Mouse (Mus musculus): ENCODE measurements around the gene Cipc. TPM values are rescaled to one million over a fixed set of nuclear protein-coding genes. Genes with fewer than 3 reads are reported as not detected.

Gene Cipc
- polyA plus RNA-seq, 1 experiment from 2014 or later, result 61.0 TPM

GRCm38 (mm10) chr12:86950161-86950960 is 3.5 kb downstream of the Cipc start:
- Histone ChIP-seq H3K36me3 (ENCODE audit: control insufficient read depth, insufficient read depth, low read length) (peaks cover 12% of the 10 kb centered on the region), H3K4me2 (ENCODE audit: low read length) (peak overlapping the region; percentile 18), H3K27ac (replicated peaks; ENCODE audit: low read depth, low read length) (no peak overlapping the region), H3K9ac (replicated peaks; ENCODE audit: low read length) (peak overlapping the region; percentile 27; the same call in 1 of the 2 replicates), H3K9me3 (ENCODE audit: control insufficient read depth, low read length) (no peaks in the 10 kb centered on the region), H3K4me1 (ENCODE audit: control insufficient read depth, insufficient read depth, low read length) (peaks cover 35% of the 10 kb centered on the region), H3K27me3 (ENCODE audit: control insufficient read depth, insufficient read depth, low read length) (no peaks in the 10 kb centered on the region), H3K4me3 (replicated peaks; ENCODE audit: low read depth, low read length) (no peak overlapping the region)
- ATAC-seq (ENCODE audit: low FRiP score, low TSS enrichment), result no peak
- WGBS, result 64% methylated on average over 16 of the region's 16 CpGs
- no peak for DNase-seq

DNA sequence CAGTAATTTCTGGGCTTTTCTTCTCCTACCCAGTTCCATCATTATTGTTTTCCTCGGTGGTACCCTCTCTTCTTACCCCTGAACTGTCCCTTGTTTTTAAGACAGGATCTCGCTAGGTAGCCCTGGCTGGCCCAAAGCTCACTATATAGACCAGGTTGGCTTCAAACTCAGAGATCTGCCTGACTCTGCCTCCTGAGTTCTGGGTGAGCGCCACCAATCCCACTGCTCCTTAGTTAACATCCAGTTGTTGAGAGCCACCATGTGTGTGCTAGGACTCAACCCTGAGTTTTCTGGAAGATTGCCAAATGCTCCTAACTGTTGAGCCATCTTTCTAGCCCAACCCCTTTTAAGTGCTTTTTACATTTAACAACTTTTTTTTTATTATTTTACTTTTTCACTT is 4.1 kb downstream of the Cipc start:
- WGBS, result 100% methylated on average over 3 of the region's 3 CpGs
- no peak for ATAC-seq (ENCODE audit: low FRiP score, low TSS enrichment)

DNA sequence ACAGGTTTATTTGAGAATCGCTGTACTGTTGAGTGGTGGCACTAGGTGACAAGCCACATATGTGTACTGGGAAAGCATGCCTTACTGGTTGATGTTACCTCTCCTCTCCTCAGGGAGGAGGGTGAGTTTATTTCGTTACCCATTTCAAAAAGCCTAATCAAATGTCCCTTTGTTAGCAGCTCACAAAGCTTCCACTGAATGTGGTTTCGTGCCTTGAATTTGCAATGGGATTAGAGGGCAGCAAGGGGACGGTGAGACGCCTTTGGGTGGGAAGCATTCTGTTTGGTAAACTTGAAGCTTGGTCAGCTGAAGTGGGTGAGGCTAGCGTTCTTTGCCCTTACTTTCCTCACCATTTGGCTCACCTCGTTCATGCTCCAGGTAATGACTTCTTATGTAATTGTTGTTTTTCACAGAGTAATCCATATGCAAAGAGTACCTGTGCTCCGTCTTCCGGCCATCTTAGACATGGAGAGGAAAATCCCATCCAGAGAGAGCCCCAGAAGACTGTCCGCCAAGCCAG is 5.5 kb downstream of the Cipc start:
- no peaks in the 10 kb centered on the region for H3K9me3 ChIP-seq (ENCODE audit: control insufficient read depth, low read length)
- ATAC-seq (ENCODE audit: low FRiP score, low TSS enrichment) (no peak), DNase-seq (peak; percentile 51)
- no peak overlapping the region for H3K4me2 ChIP-seq (ENCODE audit: low read length)
- peaks cover 24% of the 10 kb centered on the region for H3K36me3 ChIP-seq (ENCODE audit: control insufficient read depth, insufficient read depth, low read length)
- H3K27ac ChIP-seq (replicated peaks; ENCODE audit: low read depth, low read length), result no peak overlapping the region; the same call in 1 of the 2 replicates
- H3K4me1 ChIP-seq (ENCODE audit: control insufficient read depth, insufficient read depth, low read length), result peaks cover 25% of the 10 kb centered on the region
- no peak overlapping the region for H3K9ac ChIP-seq (replicated peaks; ENCODE audit: low read length)
- no peaks in the 10 kb centered on the region for H3K27me3 ChIP-seq (ENCODE audit: control insufficient read depth, insufficient read depth, low read length)
- no peak overlapping the region for H3K4me3 ChIP-seq (replicated peaks; ENCODE audit: low read depth, low read length)
- 61% methylated on average over 10 of the region's 10 CpGs for WGBS

More for the DNA sequence above, 4.1 kb downstream of the Cipc start:
- H3K9me3 ChIP-seq (ENCODE audit: control insufficient read depth, low read length), result no peaks in the 10 kb centered on the region
- H3K9ac ChIP-seq (replicated peaks; ENCODE audit: low read length), result no peak overlapping the region
- H3K4me1 ChIP-seq (ENCODE audit: control insufficient read depth, insufficient read depth, low read length), result peaks cover 29% of the 10 kb centered on the region
- H3K27ac ChIP-seq (replicated peaks; ENCODE audit: low read depth, low read length), result no peak overlapping the region
- H3K27me3 ChIP-seq (ENCODE audit: control insufficient read depth, insufficient read depth, low read length), result no peaks in the 10 kb centered on the region
- no peak for DNase-seq
- H3K36me3 ChIP-seq (ENCODE audit: control insufficient read depth, insufficient read depth, low read length), result peaks cover 18% of the 10 kb centered on the region
- H3K4me2 ChIP-seq (ENCODE audit: low read length), result no peak overlapping the region
- no peak overlapping the region for H3K4me3 ChIP-seq (replicated peaks; ENCODE audit: low read depth, low read length)

DNA sequence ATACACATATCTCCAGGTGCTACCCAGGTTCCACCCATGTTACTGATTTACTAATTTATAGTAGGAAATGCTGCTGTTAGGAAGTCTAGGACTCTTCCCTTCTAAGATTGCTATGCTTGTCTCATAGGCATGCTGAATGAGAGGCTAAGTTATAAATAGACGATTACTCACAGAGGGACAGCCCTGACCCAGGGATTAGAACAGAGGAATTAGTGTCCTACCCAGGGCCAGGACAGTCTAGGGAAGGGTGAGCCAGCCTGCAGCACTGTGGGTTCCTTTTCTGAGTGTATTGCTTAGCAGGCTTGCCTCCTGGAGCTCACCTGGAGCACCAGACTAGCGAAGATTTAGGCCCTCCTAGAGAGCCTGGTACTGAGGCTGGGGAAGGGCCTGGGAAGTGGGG is 9.1 kb downstream of the Cipc start:
- Histone ChIP-seq H3K9ac (replicated peaks; ENCODE audit: low read length) (no peak overlapping the region), H3K4me2 (ENCODE audit: low read length) (no peak overlapping the region), H3K36me3 (ENCODE audit: control insufficient read depth, insufficient read depth, low read length) (peaks cover 52% of the 10 kb centered on the region), H3K9me3 (ENCODE audit: control insufficient read depth, low read length) (no peaks in the 10 kb centered on the region), H3K4me3 (replicated peaks; ENCODE audit: low read depth, low read length) (no peak overlapping the region), H3K4me1 (ENCODE audit: control insufficient read depth, insufficient read depth, low read length) (no peaks in the 10 kb centered on the region), H3K27ac (replicated peaks; ENCODE audit: low read depth, low read length) (no peak overlapping the region), H3K27me3 (ENCODE audit: control insufficient read depth, insufficient read depth, low read length) (no peaks in the 10 kb centered on the region)
- DNase-seq (no peak), ATAC-seq (ENCODE audit: low FRiP score, low TSS enrichment) (no peak)
- WGBS, result 90% methylated on average over 2 of the region's 2 CpGs

- H3K36me3 ChIP-seq (ENCODE audit: control insufficient read depth, insufficient read depth, low read length), result peaks cover 74% of the 10 kb centered on the region
- DNase-seq, result no peak
- no peaks in the 10 kb centered on the region for H3K9me3 ChIP-seq (ENCODE audit: control insufficient read depth, low read length)
- no peak overlapping the region for H3K4me2 ChIP-seq (ENCODE audit: low read length)
- H3K4me3 ChIP-seq (replicated peaks; ENCODE audit: low read depth, low read length), result no peak overlapping the region
- ATAC-seq (ENCODE audit: low FRiP score, low TSS enrichment), result no peak
- H3K9ac ChIP-seq (replicated peaks; ENCODE audit: low read length), result no peak overlapping the region
- H3K4me1 ChIP-seq (ENCODE audit: control insufficient read depth, insufficient read depth, low read length), result no peaks in the 10 kb centered on the region
- WGBS, result 94% methylated on average over 5 of the region's 5 CpGs
- no peak overlapping the region for H3K27ac ChIP-seq (replicated peaks; ENCODE audit: low read depth, low read length)
- H3K27me3 ChIP-seq (ENCODE audit: control insufficient read depth, insufficient read depth, low read length), result no peaks in the 10 kb centered on the region
Observed at GRCm38 (mm10) chr12:86958558-86958957, 11.7 kb downstream of the Cipc start.

DNA sequence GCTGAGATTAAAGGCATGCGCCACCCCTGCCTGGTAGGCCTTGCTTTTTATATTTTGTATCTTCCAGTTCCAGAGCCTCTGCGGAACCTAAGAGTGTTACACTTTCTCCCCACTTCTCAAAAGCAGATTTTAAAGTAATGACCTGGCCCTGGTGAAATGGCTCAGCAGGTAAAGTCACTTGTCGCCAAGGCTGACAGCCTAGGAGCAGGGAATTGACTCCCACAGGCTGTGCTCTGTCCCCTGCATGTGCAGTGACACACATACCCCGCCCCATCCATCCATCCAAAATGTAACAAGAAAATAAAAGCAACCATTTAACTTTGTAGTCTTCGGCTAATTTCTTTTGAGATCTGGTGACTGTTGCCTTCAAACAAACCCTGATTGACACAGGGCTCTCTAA is 12.8 kb downstream of the Cipc start:
- Histone ChIP-seq H3K4me1 (ENCODE audit: control insufficient read depth, insufficient read depth, low read length) (no peaks in the 10 kb centered on the region), H3K27ac (replicated peaks; ENCODE audit: low read depth, low read length) (no peak overlapping the region), H3K36me3 (ENCODE audit: control insufficient read depth, insufficient read depth, low read length) (peaks cover 77% of the 10 kb centered on the region), H3K9ac (replicated peaks; ENCODE audit: low read length) (no peak overlapping the region), H3K27me3 (ENCODE audit: control insufficient read depth, insufficient read depth, low read length) (no peaks in the 10 kb centered on the region), H3K9me3 (ENCODE audit: control insufficient read depth, low read length) (no peaks in the 10 kb centered on the region), H3K4me3 (replicated peaks; ENCODE audit: low read depth, low read length) (no peak overlapping the region), H3K4me2 (ENCODE audit: low read length) (no peak overlapping the region)
- DNase-seq, result no peak
- ATAC-seq (ENCODE audit: low FRiP score, low TSS enrichment), result no peak
- WGBS, result 97% methylated on average over 5 of the region's 5 CpGs

DNA sequence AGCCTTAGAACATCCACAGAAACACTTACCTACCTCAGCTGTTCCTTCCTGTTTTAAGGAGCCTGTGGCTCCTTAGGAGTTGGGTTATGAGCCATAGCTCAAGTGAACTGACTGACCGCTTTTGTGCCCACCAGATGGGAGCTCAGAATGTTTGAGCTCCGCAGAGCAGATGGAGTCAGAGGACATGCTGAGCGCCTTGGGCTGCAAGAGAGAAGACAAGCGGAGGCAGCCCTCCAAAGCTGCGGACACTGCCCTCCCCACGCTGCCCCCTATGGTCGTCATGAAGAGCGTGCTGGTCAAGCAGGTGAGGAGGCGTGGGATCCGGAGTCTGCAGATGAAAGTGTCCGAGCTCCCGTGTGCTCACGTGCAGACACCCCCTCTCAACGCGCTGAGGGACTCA is 13.3 kb downstream of the Cipc start:
- peaks cover 82% of the 10 kb centered on the region for H3K36me3 ChIP-seq (ENCODE audit: control insufficient read depth, insufficient read depth, low read length)
- WGBS, result 88% methylated on average over 15 of the region's 15 CpGs
- no peak for DNase-seq

DNA sequence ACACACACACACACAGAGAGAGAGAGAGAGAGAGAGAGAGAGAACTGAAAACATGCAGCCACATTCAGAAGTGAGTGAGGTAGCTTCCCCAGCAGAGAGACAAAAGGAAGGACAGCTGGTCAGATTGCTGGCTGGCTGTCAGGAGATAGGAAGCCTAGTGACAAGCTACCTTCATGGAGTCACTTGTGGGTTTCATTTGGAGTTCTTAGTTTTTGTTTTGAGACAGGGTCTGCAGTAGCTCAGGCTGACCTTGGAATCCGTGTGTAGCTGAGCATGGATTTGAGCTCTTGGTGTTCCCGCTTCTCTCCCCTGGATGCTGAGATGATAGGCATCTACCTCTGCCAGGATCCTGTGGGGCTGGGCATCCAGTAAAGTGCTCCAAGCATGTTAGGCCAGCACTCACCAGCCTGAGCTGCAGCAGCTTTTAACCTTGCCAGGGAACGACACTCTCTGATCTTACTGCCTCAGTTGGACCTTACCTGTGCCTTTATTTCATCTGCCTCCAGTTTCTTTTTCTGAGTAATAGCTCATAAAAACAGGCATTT is 14.0 kb downstream of the Cipc start:
- Histone ChIP-seq H3K9me3 (ENCODE audit: control insufficient read depth, low read length) (no peaks in the 10 kb centered on the region), H3K4me3 (replicated peaks; ENCODE audit: low read depth, low read length) (no peak overlapping the region), H3K36me3 (ENCODE audit: control insufficient read depth, insufficient read depth, low read length) (peaks cover 79% of the 10 kb centered on the region), H3K4me1 (ENCODE audit: control insufficient read depth, insufficient read depth, low read length) (no peaks in the 10 kb centered on the region), H3K27me3 (ENCODE audit: control insufficient read depth, insufficient read depth, low read length) (no peaks in the 10 kb centered on the region), H3K27ac (replicated peaks; ENCODE audit: low read depth, low read length) (no peak overlapping the region), H3K4me2 (ENCODE audit: low read length) (no peak overlapping the region), H3K9ac (replicated peaks; ENCODE audit: low read length) (no peak overlapping the region)
- DNase-seq (no peak), ATAC-seq (ENCODE audit: low FRiP score, low TSS enrichment) (no peak)
- 90% methylated on average over 3 of the region's 3 CpGs for WGBS

More for the DNA sequence above, 13.3 kb downstream of the Cipc start:
- Histone ChIP-seq H3K27ac (replicated peaks; ENCODE audit: low read depth, low read length) (no peak overlapping the region), H3K9me3 (ENCODE audit: control insufficient read depth, low read length) (no peaks in the 10 kb centered on the region), H3K4me2 (ENCODE audit: low read length) (no peak overlapping the region), H3K27me3 (ENCODE audit: control insufficient read depth, insufficient read depth, low read length) (no peaks in the 10 kb centered on the region), H3K9ac (replicated peaks; ENCODE audit: low read length) (no peak overlapping the region), H3K4me1 (ENCODE audit: control insufficient read depth, insufficient read depth, low read length) (no peaks in the 10 kb centered on the region), H3K4me3 (replicated peaks; ENCODE audit: low read depth, low read length) (no peak overlapping the region)
- no peak for ATAC-seq (ENCODE audit: low FRiP score, low TSS enrichment)
